Mouse (Mus musculus) heart, adult 9 months (tissue): ENCODE data around the gene Shank1.

Experiments
- DNase-seq, 2 experiments: peaks; one replicate each; pipeline ENCODE4 v3.0.0; 2022; ENCODE audit warnings: low spot score in 2 of 2

The Shank1 gene

GRCm38 (mm10) chr7:44373460-44373859 lies 63.4 kb downstream of the Shank1 start:
- DNase-seq = no peak

DNA sequence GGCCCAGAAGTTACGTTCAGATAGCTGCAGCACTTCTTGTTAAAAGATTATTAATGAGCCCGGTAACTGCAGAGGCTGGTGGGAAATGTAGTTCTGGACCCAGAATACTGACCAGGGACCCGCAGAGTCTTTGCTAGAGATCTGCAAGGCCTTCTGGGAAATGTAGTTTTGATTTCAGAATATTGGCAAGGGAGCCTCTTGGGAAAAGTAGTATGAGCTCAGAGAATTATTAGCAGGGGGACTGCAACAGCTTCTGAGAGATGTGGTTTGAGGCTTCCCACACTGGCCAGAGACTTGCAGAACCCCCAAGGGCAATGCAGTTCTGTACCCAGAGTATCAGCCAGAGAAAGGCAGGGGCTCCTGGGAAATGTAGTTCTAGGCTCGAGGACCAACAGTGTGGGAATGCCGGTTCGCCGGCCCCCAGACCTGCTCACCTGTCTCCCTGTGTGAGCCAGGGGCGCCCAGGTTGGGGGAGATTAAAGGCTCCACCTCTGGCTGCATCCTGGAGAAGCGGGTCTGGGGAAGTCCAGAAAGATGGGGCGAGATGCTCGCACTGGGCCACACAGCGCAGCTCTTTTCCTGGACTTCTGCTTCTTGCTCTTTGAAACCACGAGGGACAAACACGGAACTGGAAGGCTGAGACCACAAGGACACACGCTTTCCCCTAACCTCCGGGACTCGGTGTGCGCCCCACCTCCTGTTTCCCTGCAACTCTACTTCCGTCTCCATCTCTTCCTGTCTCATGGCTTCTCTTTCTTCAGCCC lies 64.0 kb downstream of the Shank1 start:
- peak; percentile 96 for DNase-seq

GRCm38 (mm10) chr7:44374756-44375155 lies 64.7 kb downstream of the Shank1 start:
- no peak for DNase-seq

- DNase-seq = no peak
Observed at GRCm38 (mm10) chr7:44375207-44375606, 65.2 kb downstream of the Shank1 start.

DNA sequence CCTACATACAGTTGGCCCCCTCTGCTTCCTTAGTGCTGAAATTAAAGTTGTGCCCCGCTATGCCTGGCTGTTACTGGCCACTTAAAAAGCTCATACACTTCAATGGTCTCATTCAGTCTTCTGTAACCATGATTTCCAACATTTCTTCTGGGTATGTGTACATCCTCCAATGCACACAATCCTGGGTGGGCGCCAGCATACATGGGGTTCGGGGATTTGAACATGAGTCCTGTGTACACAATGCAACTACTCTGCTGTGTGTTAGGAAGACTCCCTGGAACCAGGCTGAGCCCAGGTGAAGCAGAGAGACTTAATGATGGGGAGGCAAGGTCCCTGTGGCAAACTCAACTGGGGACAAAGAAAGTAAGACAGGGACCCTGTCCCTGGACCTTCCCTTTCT lies 65.7 kb downstream of the Shank1 start:
- no peak for DNase-seq

DNA sequence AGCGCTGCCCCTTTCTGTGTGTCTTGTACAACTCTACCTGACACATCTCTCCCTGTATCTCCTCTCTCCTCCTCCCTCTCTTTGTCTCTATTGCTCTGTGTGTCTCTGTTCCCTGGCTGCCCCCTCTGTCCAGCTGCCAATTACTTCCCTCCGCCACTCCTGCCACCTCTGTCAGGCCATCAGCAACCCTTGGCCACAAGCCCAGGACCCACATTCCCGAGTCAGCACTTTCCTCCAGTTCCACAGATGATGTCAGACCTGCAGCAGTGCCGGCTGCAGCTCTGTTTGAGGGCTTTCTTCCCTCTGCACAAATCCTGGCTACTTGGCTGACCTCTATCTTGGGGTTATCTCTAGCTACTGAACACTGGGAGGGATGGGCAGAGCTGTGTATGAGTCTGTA lies 68.2 kb downstream of the Shank1 start:
- DNase-seq = peak in 1 of 2 experiments; percentile 65

DNA sequence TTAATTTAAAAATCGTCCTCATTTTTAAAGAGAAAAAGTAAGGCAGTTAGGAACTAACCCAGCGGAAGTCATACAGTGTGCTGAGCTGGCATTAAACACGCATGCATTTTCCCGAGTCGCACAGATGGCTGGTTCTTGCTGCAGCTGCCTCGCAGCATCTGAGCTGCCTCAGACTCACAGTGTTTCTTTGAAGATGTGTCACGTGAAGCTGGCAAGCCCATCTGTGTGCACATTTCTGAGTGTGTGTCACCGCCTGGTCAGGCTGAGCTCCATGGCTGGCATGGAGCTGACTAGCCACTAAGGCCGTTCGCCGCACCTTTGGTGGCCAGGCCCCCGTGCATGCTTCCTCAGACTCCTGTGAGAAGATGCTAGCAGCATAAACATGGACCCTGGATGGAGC lies 72.5 kb downstream of the Shank1 start:
- DNase-seq = no peak

DNA sequence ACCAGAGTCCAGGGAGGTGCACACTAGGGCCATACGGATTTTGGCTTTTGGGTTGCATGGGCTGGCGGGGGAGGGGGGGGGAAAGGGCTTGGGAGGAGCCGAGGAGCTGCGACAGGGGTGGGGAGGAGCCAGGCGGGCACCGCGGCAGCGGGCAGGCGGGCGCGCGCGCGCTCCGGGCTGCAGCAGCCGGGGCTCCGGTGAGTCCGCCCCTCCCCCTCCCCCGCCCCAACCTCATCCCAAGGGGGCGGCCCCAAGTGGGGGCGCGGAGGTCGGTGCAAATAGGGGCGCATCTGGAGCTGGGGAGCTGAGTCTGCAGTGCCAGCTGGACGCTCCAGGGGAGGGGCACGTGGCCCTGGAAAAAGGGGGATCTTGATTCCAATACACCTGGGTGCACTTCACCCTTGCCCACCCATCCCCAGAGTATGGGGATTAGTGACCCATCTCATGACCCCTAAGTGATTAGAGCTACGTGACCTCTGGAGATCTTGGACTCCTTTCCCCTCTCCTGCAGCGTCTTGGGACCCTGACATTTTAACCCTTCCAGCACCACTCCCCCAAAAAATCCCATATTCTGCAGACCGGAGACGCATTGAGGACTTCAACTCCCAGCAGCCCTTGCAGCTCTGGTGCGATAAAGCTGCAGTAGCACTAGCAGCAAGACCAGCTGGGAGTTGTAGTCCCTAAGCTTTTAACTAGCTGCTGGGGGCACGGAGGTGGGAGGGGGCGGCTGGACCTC lies 74.1 kb downstream of the Shank1 start, which contains the start of gene Syt3:
TSS of gene Syt3 (plus strand) at position 123 of the 736 bp plus-strand sequence.
- DNase-seq = peak; percentile 49 to 69

GRCm38 (mm10) chr7:44384716-44385059 lies 74.6 kb downstream of the Shank1 start:
- peak in 1 of 2 experiments; percentile 25 for DNase-seq

GRCm38 (mm10) chr7:44385720-44386119 lies 75.7 kb downstream of the Shank1 start, which contains the start of gene 1700008O03Rik:
1700008O03Rik (minus strand) TSS chr7:44385820.
- no peak for DNase-seq

DNA sequence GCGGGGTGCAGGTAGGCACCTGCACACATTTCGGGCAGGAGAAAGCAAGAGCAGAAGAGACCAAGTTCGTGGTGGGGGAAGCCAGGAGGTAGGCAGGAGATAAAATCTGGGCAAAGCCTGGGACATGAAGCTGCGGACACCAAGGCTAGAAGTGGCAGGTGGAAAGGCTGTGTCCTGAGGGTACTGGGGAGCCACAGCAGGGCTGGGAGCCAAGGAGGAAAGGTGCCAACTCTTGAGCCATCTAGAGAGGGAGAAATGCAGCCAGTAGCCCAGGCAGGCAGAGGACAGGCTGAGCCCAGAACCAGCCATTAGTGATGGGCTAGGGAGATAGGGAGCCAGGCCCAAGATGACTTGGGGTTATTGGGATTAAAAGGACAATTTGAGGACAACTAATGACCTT lies 81.8 kb downstream of the Shank1 start:
- DNase-seq = no peak

- DNase-seq = no peak
Observed at GRCm38 (mm10) chr7:44392341-44392740, 82.3 kb downstream of the Shank1 start.

GRCm38 (mm10) chr7:44393284-44393683 lies 83.2 kb downstream of the Shank1 start:
- no peak for DNase-seq

DNA sequence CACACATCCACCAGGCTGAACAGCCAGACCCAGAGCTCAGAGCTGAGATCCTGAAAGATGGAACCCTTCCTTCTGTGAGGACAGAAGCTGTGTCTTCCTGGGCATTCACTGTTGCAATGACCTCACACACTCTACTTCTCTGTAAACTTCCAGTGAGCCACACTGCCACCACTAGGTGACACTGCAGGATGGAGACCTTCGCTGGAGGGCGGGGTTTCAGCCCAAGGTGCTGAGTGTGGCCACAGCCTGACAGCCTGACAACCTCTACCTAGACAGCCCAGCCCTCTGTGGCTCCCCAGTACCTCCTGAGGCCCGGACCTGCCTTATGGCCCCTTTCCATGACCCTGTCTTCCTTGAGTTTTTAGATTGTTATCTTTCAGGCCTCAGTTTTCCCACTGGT lies 88.5 kb downstream of the Shank1 start:
- peak in 1 of 2 experiments; percentile 33 for DNase-seq

DNA sequence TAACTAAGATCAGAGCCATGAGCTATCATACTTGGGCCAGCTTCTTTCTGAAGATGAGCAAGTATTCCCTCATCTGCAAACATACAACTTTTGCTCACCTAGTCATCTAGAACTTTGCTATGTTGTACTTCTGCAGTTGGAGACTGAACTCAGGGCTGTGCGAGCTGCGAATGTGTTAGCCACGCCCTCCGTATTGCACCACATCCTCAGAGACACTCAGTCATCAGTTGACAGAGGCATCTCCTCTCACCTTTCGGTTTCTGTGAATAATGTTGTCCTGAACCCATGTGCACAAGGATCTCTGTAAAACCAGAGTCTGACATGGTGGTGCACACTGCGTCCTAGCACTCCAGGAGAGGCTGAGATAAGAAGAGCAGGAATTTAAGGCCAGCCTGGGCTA lies 91.6 kb downstream of the Shank1 start:
- no peak for DNase-seq

GRCm38 (mm10) chr7:44405346-44406014 lies 95.4 kb downstream of the Shank1 start:
- peak; percentile 88 to 89 for DNase-seq

DNA sequence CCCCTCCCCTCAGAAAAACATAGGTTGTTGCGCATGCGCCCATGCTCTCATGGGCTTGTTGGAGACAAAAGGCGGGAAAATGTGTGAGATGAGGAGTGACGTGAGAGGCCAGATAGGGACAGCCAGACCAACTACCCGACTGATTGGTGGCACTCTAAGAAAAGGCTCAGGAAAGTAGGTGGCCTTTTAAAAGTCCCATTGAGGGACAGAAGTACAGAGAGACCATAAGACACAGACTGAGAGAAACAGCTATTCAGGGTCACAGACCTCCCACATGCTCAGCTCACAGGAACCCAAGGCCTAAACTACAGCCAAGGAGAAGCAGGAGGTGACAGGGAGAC lies 95.9 kb downstream of the Shank1 start:
- no peak for DNase-seq
